Mouse (Mus musculus) neural tube, embryonic 11.5 days (tissue): ENCODE data around the gene Zfp318. TPM values are rescaled to one million over a fixed set of nuclear protein-coding genes. Genes with fewer than 3 reads are reported as not detected.
A peak's percentile ranks its signal among the peaks of the same experiment; 100 is the strongest.

Source experiments
- ATAC-seq: fragments of 200-750 bp; cut with Nextera tagmentation; 2 replicates; pipeline ENCODE4 v1.8.0; 2017; ENCODE audit warnings: moderate number of reproducible peaks, mild to moderate bottlenecking, moderate TSS enrichment, moderate library complexity; ENCODE audit not compliant: insufficient read depth, low FRiP score, low TSS enrichment
- DNase-seq: peaks from one replicate; pipeline ENCODE4 v3.0.0-alpha.2; 2015; ENCODE audit warnings: low spot score
- H3K27ac ChIP-seq: fragments of 300-500 bp; sonication (generic); 2 replicates; pipeline ENCODE4 v1.5.1; 2014; ENCODE audit warnings: low read depth, mild to moderate bottlenecking, low read length
- H3K27me3 ChIP-seq: fragments of 300-500 bp; sonication (generic); 2 replicates; pipeline ENCODE4 v1.6.1; 2014; ENCODE audit warnings: mild to moderate bottlenecking, low read length, mixed read lengths; ENCODE audit not compliant: control insufficient read depth, insufficient read depth
- H3K36me3 ChIP-seq: fragments of 300-500 bp; sonication (generic); 2 replicates; pipeline ENCODE4 v1.6.1; 2014; ENCODE audit warnings: mild to moderate bottlenecking, low read length, moderate library complexity, mixed read lengths; ENCODE audit not compliant: control insufficient read depth, insufficient read depth
- H3K4me1 ChIP-seq: fragments of 300-500 bp; sonication (generic); 2 replicates; pipeline ENCODE4 v1.6.1; 2014; ENCODE audit warnings: low read length, mixed read lengths; ENCODE audit not compliant: control insufficient read depth, insufficient read depth
- H3K4me2 ChIP-seq: fragments of 300-500 bp; sonication (generic); 2 replicates; pipeline ENCODE4 v1.6.1; 2014; ENCODE audit warnings: low read depth, mild to moderate bottlenecking, moderate library complexity
- H3K4me3 ChIP-seq: fragments of 300-500 bp; sonication (generic); 2 replicates; pipeline ENCODE4 v1.5.1; 2014; ENCODE audit warnings: low read depth, low read length
- H3K9ac ChIP-seq: fragments of 300-500 bp; sonication (generic); 2 replicates; pipeline ENCODE4 v1.6.1; 2014; ENCODE audit warnings: mild to moderate bottlenecking, low read length
- H3K9me3 ChIP-seq: fragments of 300-500 bp; sonication (generic); 2 replicates; pipeline ENCODE4 v1.6.1; 2016; ENCODE audit warnings: low read length; ENCODE audit not compliant: control insufficient read depth
- WGBS: fragments of 180-500 bp; shearing (Covaris S2); extraction: QIAGEN DNeasy Blood & Tissue Kit; methylation state at CpG from one replicate; pipeline ENCODE4 v1.1.7; 2014; 5-methylcytosine and 5-hydroxymethylcytosine counted together
- polyA plus RNA-seq: library from polyadenylated mRNA; unstranded; fragments of >200 nt; fragmentation: Nextera tagmentation; extraction: Ambion mirVana; gene quantifications from 2 replicates; pipeline ENCODE4 v1.2.1, GENCODE M21; 2014

Zfp318 gene
- polyA plus RNA-seq, 1 experiment from 2014 or later, result 15.0 TPM

- Histone ChIP-seq H3K4me1 (peaks cover 27% of the 10 kb centered on the region), H3K36me3 (no peaks in the 10 kb centered on the region), H3K9ac (peak overlapping the region; percentile 42), H3K4me3 (peak overlapping the region; percentile 36), H3K27me3 (peaks cover 37% of the 10 kb centered on the region), H3K9me3 (no peaks in the 10 kb centered on the region), H3K4me2 (peak overlapping the region; percentile 68), H3K27ac (no peak overlapping the region)
- DNase-seq (peak; percentile 68), ATAC-seq (peak; percentile 40; the same call in 1 of the 2 replicates)
- WGBS, result 1% methylated on average over 33 of the region's 33 CpGs
These were observed 71.7 kb downstream of the Zfp318 start for GRCm38 (mm10) chr17:46455110-46455691.

GRCm38 (mm10) chr17:46457791-46458190, 74.3 kb downstream of the Zfp318 start:
- Histone ChIP-seq H3K9ac (no peak overlapping the region), H3K27ac (no peak overlapping the region), H3K4me3 (no peak overlapping the region), H3K36me3 (no peaks in the 10 kb centered on the region), H3K9me3 (no peaks in the 10 kb centered on the region), H3K4me1 (peaks cover 25% of the 10 kb centered on the region), H3K27me3 (peaks cover 49% of the 10 kb centered on the region), H3K4me2 (no peak overlapping the region)
- DNase-seq, result no peak
- 14% methylated on average over 10 of the region's 10 CpGs for WGBS
- no peak for ATAC-seq

- no peak overlapping the region for H3K4me2 ChIP-seq
- H3K36me3 ChIP-seq, result no peaks in the 10 kb centered on the region
- WGBS, result 31% methylated on average over 3 of the region's 3 CpGs
- H3K4me3 ChIP-seq, result no peak overlapping the region
- ATAC-seq (no peak), DNase-seq (no peak)
- H3K9ac ChIP-seq, result no peak overlapping the region
- no peak overlapping the region for H3K27ac ChIP-seq
- peaks cover 44% of the 10 kb centered on the region for H3K27me3 ChIP-seq
- H3K4me1 ChIP-seq, result peaks cover 21% of the 10 kb centered on the region
- H3K9me3 ChIP-seq, result no peaks in the 10 kb centered on the region
These were observed 74.9 kb downstream of the Zfp318 start for GRCm38 (mm10) chr17:46458439-46458838.

GRCm38 (mm10) chr17:46460673-46461072, 77.1 kb downstream of the Zfp318 start:
- no peak overlapping the region for H3K9ac ChIP-seq
- peaks cover 31% of the 10 kb centered on the region for H3K27me3 ChIP-seq
- peaks cover 1% of the 10 kb centered on the region; the same call in 1 of the 2 replicates for H3K4me1 ChIP-seq
- peak overlapping the region; percentile 13 for H3K4me2 ChIP-seq
- DNase-seq (no peak), ATAC-seq (no peak)
- H3K4me3 ChIP-seq, result peak overlapping the region; percentile 21; the same call in 1 of the 2 replicates
- H3K36me3 ChIP-seq, result no peaks in the 10 kb centered on the region
- WGBS, result 1% methylated on average over 32 of the region's 32 CpGs
- no peaks in the 10 kb centered on the region for H3K9me3 ChIP-seq
- H3K27ac ChIP-seq, result no peak overlapping the region

- Histone ChIP-seq H3K27ac (no peak overlapping the region), H3K4me2 (peak overlapping the region; percentile 13), H3K9me3 (no peaks in the 10 kb centered on the region), H3K4me3 (no peak overlapping the region), H3K27me3 (peaks cover 28% of the 10 kb centered on the region), H3K9ac (no peak overlapping the region), H3K36me3 (no peaks in the 10 kb centered on the region), H3K4me1 (no peaks in the 10 kb centered on the region)
- DNase-seq (no peak), ATAC-seq (no peak)
- 15% methylated on average over 8 of the region's 8 CpGs for WGBS
These were observed 77.8 kb downstream of the Zfp318 start for GRCm38 (mm10) chr17:46461347-46461746.

GRCm38 (mm10) chr17:46462226-46462625, 78.7 kb downstream of the Zfp318 start:
- peaks cover 24% of the 10 kb centered on the region for H3K27me3 ChIP-seq
- no peaks in the 10 kb centered on the region for H3K4me1 ChIP-seq
- H3K9ac ChIP-seq, result no peak overlapping the region
- WGBS, result 81% methylated on average over 5 of the region's 5 CpGs
- ATAC-seq (no peak), DNase-seq (no peak)
- H3K27ac ChIP-seq, result no peak overlapping the region
- no peak overlapping the region for H3K4me2 ChIP-seq
- no peaks in the 10 kb centered on the region for H3K36me3 ChIP-seq
- H3K4me3 ChIP-seq, result no peak overlapping the region
- no peaks in the 10 kb centered on the region for H3K9me3 ChIP-seq

GRCm38 (mm10) chr17:46467830-46468229, 84.3 kb downstream of the Zfp318 start:
- Histone ChIP-seq H3K27me3 (no peaks in the 10 kb centered on the region), H3K4me1 (no peaks in the 10 kb centered on the region), H3K4me2 (no peak overlapping the region), H3K4me3 (no peak overlapping the region), H3K9ac (no peak overlapping the region), H3K27ac (no peak overlapping the region), H3K9me3 (no peaks in the 10 kb centered on the region), H3K36me3 (no peaks in the 10 kb centered on the region; the same call in 1 of the 2 replicates)
- ATAC-seq, result no peak
- DNase-seq, result no peak
- 67% methylated on average over 9 of the region's 9 CpGs for WGBS

Other genes with a start within 250 kb of the Zfp318 start
- 8.9 and 12.6 TPM in 2 replicates for gene Rsph9, start 239.5 kb upstream of the Zfp318 start, polyA plus RNA-seq
- 34.3 and 36.0 TPM in 2 replicates for gene Mad2l1bp, start 230.2 kb upstream of the Zfp318 start, polyA plus RNA-seq
- gene Gtpbp2, start 222.7 kb upstream of the Zfp318 start, polyA plus RNA-seq, result 23.8 and 27.3 TPM in 2 replicates
- 8.9 and 9.5 TPM in 2 replicates for gene Polh, start 181.1 kb upstream of the Zfp318 start, polyA plus RNA-seq
- 68.4 and 73.4 TPM in 2 replicates for gene Xpo5, start 180.9 kb upstream of the Zfp318 start, polyA plus RNA-seq
- 105 TPM in 2 replicates for gene Polr1c, start 135.7 kb upstream of the Zfp318 start, polyA plus RNA-seq
- gene Yipf3, start 135.7 kb upstream of the Zfp318 start, polyA plus RNA-seq, result 79.4 and 89.9 TPM in 2 replicates
- gene Lrrc73, start 130.2 kb upstream of the Zfp318 start, polyA plus RNA-seq, result 1.7 and 2.8 TPM in 2 replicates
- gene Tjap1, start 100.7 kb upstream of the Zfp318 start, polyA plus RNA-seq, result 47.6 and 48.8 TPM in 2 replicates
- 1.1 and 1.3 TPM in 2 replicates for gene Dlk2, start 86.3 kb upstream of the Zfp318 start, polyA plus RNA-seq
- gene Abcc10, start 55.4 kb upstream of the Zfp318 start, polyA plus RNA-seq, result 5.5 and 8.4 TPM in 2 replicates
- gene Crip3, start 45.2 kb downstream of the Zfp318 start, polyA plus RNA-seq, result 0.24 and 0.74 TPM in 2 replicates
- gene Slc22a7, start 54.7 kb downstream of the Zfp318 start, polyA plus RNA-seq, result not detected in 2 replicates
- 2.6 and 3.1 TPM in 2 replicates for gene Ttbk1, start 103.9 kb downstream of the Zfp318 start, polyA plus RNA-seq
- 55.3 and 64.9 TPM in 2 replicates for gene Dnph1, start 113.0 kb downstream of the Zfp318 start, polyA plus RNA-seq
- 4.4 and 5.4 TPM in 2 replicates for gene Cul9, start 162.7 kb downstream of the Zfp318 start, polyA plus RNA-seq
- gene Srf, start 172.4 kb downstream of the Zfp318 start, polyA plus RNA-seq, result 5.9 and 7.7 TPM in 2 replicates
- gene Ptk7, start 245.8 kb downstream of the Zfp318 start, polyA plus RNA-seq, result 32.9 and 35.8 TPM in 2 replicates